Mouse (Mus musculus) liver, postnatal 0 days (tissue): ENCODE measurements around the gene Tmpo.

Experiments
- CTCF ChIP-seq: sonication (generic); IDR thresholded peaks from 2 replicates; pipeline ENCODE4 v1.5.1; 2016; ENCODE audit warnings: antibody characterized with exemption, low read depth
- EP300 ChIP-seq: IDR thresholded peaks from 2 replicates; pipeline ENCODE4 v1.6.1; 2016; ENCODE audit warnings: antibody characterized with exemption, low read depth, mild to moderate bottlenecking

GRCm38 (mm10) chr10:91143313-91144230 lies 37.5 kb downstream of the Tmpo start:
- TF ChIP-seq EP300 (no peak), CTCF (peak; percentile 43)
